Mouse (Mus musculus): ENCODE measurements around the gene Cacng8.

DNA sequence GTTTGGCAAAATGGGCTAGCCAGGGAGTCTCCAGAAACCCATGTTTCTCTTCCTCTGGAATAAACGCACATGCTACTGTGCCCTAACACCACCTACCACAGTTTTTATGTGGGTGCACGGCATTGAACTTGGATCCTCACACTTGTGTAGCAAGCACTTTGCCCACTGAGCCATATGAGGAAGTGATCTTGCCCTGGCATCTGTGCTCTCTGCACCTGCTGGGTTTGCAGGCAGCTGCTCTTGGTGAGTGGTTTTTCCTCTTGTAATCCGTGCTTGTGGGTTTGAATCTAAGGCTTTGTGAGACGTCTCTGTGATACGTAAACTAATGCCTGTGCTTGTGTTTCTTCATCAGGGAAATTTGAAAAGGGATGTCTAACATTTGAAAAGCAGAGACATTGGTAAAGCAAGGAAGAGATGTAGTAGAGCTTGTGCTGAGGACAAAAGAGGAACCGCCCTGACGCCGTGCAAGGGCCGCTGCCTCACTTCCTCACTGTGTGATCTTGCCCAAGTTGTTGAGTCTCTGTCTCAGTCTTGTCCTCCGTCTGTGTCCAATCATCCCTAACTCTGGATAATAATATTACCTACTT lies 52.1 kb downstream of the Cacng8 start:
- TF ChIP-seq POLR2A (IDR thresholded peaks at IDR 0.05; ENCODE audit: low read depth, low read length): no peak
- TF ChIP-seq CTCF (IDR thresholded peaks at IDR 0.05; ENCODE audit: borderline replicate concordance, insufficient read depth, low read length): no peak

All from embryonic fibroblast, embryonic 13.5 days (primary cell).